Mouse (Mus musculus) C2C12 (cell line): ENCODE measurements around the gene Dcaf11.

ENCODE experiments used
- CTCF ChIP-seq: IDR thresholded peaks from one replicate; pipeline ENCODE4 v1.5.1; 2011; ENCODE audit not compliant: control insufficient read depth, insufficient read depth, insufficient read length
- MYOD1 ChIP-seq: IDR thresholded peaks from one replicate; pipeline ENCODE4 v1.6.1; 2011; ENCODE audit warnings: low read depth; ENCODE audit not compliant: control insufficient read depth, insufficient read length
- MYOG ChIP-seq: IDR thresholded peaks from one replicate; pipeline ENCODE4 v1.6.1; 2011; ENCODE audit not compliant: control insufficient read depth, insufficient read length; ENCODE audit errors: extremely low read depth

DNA sequence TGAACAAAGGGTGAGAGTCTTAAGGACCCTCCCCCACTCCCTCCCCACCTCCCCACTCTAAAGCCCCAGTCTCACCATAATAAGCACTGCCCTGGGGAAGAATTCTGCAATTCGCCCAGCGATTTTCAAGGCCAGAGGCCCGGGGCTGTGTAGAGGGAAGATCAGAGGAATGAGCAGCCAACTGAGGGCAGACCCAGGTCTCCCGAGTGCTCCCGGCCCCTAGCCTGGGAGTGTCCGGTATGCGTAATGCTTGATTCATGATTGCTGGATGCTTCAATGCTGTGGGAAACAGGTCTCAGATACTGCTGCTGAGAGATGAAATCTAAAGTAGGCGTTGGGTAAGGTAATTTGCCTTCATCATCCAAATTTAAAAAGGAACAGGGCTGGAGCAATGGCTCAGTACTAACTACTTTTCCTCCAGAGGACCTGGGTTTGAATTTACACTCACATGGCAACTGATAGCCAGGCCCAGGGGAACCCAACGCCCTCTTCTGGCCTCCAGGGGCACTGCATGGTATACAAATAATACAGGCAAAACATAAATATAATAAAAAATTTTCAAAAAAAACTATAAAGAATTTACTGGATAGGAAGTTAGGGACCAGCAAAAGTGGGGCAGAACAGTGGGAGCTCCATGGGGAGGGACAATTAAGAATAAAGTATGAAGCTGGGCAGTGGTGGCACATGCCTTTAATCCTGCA is 22.3 kb downstream of the Dcaf11 start:
- no peak for TF ChIP-seq CTCF
- TF ChIP-seq MYOG: no peak
- TF ChIP-seq MYOD1: no peak
